Mouse (Mus musculus) kidney, embryonic 16.5 days (tissue): ENCODE data around the gene Lrmda. TPM values are rescaled to one million over a fixed set of nuclear protein-coding genes. Genes with fewer than 3 reads are reported as not detected.
A peak's percentile ranks its signal among the peaks of the same experiment; 100 is the strongest.

Experiments
- ATAC-seq: fragments of 200-750 bp; cut with Nextera tagmentation; 2 replicates; pipeline ENCODE4 v1.8.0; 2017; ENCODE audit warnings: moderate TSS enrichment; ENCODE audit not compliant: low FRiP score, low TSS enrichment
- H3K27ac ChIP-seq: fragments of 300-500 bp; sonication (generic); 2 replicates; pipeline ENCODE4 v1.5.1; 2014; ENCODE audit warnings: low read length
- H3K27me3 ChIP-seq: fragments of 300-500 bp; sonication (generic); 2 replicates; pipeline ENCODE4 v1.6.1; 2014; ENCODE audit warnings: low read length, control low read depth, mixed read lengths; ENCODE audit not compliant: insufficient read depth
- H3K36me3 ChIP-seq: fragments of 300-500 bp; sonication (generic); 2 replicates; pipeline ENCODE4 v1.6.1; 2014; ENCODE audit warnings: low read length, control low read depth, mixed read lengths; ENCODE audit not compliant: insufficient read depth
- H3K4me1 ChIP-seq: fragments of 300-500 bp; sonication (generic); 2 replicates; pipeline ENCODE4 v1.6.1; 2014; ENCODE audit warnings: low read length, control low read depth, mixed read lengths; ENCODE audit not compliant: insufficient read depth
- H3K4me2 ChIP-seq: fragments of 300-500 bp; sonication (generic); replicated peaks from 2 replicates; pipeline ENCODE4 v1.6.1; 2014; ENCODE audit warnings: low read depth, low read length
- H3K4me3 ChIP-seq: fragments of 300-500 bp; sonication (generic); 2 replicates; pipeline ENCODE4 v1.5.1; 2014; ENCODE audit warnings: mild to moderate bottlenecking, low read length
- H3K9ac ChIP-seq: fragments of 300-500 bp; sonication (generic); replicated peaks from 2 replicates; pipeline ENCODE4 v1.6.1; 2014; ENCODE audit warnings: low read length
- H3K9me3 ChIP-seq: fragments of 300-500 bp; sonication (generic); 2 replicates; pipeline ENCODE4 v1.6.1; 2016; ENCODE audit warnings: low read length, control low read depth
- WGBS: fragments of 180-500 bp; shearing (Covaris S2); extraction: QIAGEN DNeasy Blood & Tissue Kit; methylation state at CpG from one replicate; pipeline ENCODE4 v1.1.7; 2014; 5-methylcytosine and 5-hydroxymethylcytosine counted together
- polyA plus RNA-seq: library from polyadenylated mRNA; unstranded; fragments of >200 nt; fragmentation: Nextera tagmentation; extraction: Ambion mirVana; gene quantifications from 2 replicates; pipeline ENCODE4 v1.2.1, GENCODE M21; 2015

Lrmda gene
- polyA plus RNA-seq, 1 experiment from 2014 or later, result 0.76 TPM

GRCm38 (mm10) chr14:22037498-22038131 is 18.1 kb downstream of the Lrmda start:
- H3K9me3 ChIP-seq, result no peaks in the 10 kb centered on the region
- no peaks in the 10 kb centered on the region for H3K36me3 ChIP-seq
- H3K4me2 ChIP-seq, result no peak overlapping the region
- H3K9ac ChIP-seq, result no peak overlapping the region
- 0 out of 2 replicates have a peak, but pooled peaks cover 2% of the 10 kb centered on the region for H3K4me1 ChIP-seq
- no peak overlapping the region for H3K27ac ChIP-seq
- ATAC-seq, result no peak
- no peaks in the 10 kb centered on the region for H3K27me3 ChIP-seq
- WGBS, result 64% methylated on average over 16 of the region's 16 CpGs
- no peak overlapping the region for H3K4me3 ChIP-seq

GRCm38 (mm10) chr14:22042146-22042545 is 22.6 kb downstream of the Lrmda start:
- 71% methylated on average over 6 of the region's 6 CpGs for WGBS
- Histone ChIP-seq H3K27ac (no peak overlapping the region), H3K4me2 (no peak overlapping the region), H3K36me3 (no peaks in the 10 kb centered on the region), H3K4me3 (no peak overlapping the region), H3K9ac (no peak overlapping the region), H3K27me3 (no peaks in the 10 kb centered on the region), H3K4me1 (0 out of 2 replicates have a peak, but pooled peaks cover 2% of the 10 kb centered on the region), H3K9me3 (no peaks in the 10 kb centered on the region)
- no peak for ATAC-seq

- WGBS, result 89% methylated on average over 5 of the region's 5 CpGs
- H3K27ac ChIP-seq, result no peak overlapping the region
- no peaks in the 10 kb centered on the region for H3K27me3 ChIP-seq
- ATAC-seq, result no peak
- no peaks in the 10 kb centered on the region for H3K9me3 ChIP-seq
- no peaks in the 10 kb centered on the region for H3K4me1 ChIP-seq
- H3K4me2 ChIP-seq, result no peak overlapping the region
- no peak overlapping the region for H3K4me3 ChIP-seq
- no peaks in the 10 kb centered on the region for H3K36me3 ChIP-seq
- no peak overlapping the region for H3K9ac ChIP-seq
These were observed 23.9 kb downstream of the Lrmda start for GRCm38 (mm10) chr14:22043420-22043819.

- WGBS, result 86% methylated on average over 10 of the region's 10 CpGs
- ATAC-seq, result no peak
- Histone ChIP-seq H3K27me3 (no peaks in the 10 kb centered on the region), H3K9ac (no peak overlapping the region), H3K36me3 (no peaks in the 10 kb centered on the region), H3K27ac (no peak overlapping the region), H3K4me2 (no peak overlapping the region), H3K4me3 (no peak overlapping the region), H3K4me1 (no peaks in the 10 kb centered on the region), H3K9me3 (no peaks in the 10 kb centered on the region)
These were observed 26.8 kb downstream of the Lrmda start for GRCm38 (mm10) chr14:22046262-22046856.

- Histone ChIP-seq H3K4me3 (no peak overlapping the region), H3K4me2 (no peak overlapping the region), H3K27me3 (no peaks in the 10 kb centered on the region), H3K4me1 (peaks cover 8% of the 10 kb centered on the region; the same call in 1 of the 2 replicates), H3K27ac (no peak overlapping the region), H3K9ac (no peak overlapping the region), H3K9me3 (no peaks in the 10 kb centered on the region), H3K36me3 (no peaks in the 10 kb centered on the region)
- 53% methylated on average over 18 of the region's 18 CpGs for WGBS
- ATAC-seq, result no peak
These were observed 28.8 kb downstream of the Lrmda start for GRCm38 (mm10) chr14:22048068-22048899.

GRCm38 (mm10) chr14:22048900-22049199 is 29.3 kb downstream of the Lrmda start:
- no peaks in the 10 kb centered on the region for H3K27me3 ChIP-seq
- H3K27ac ChIP-seq, result no peak overlapping the region
- H3K9me3 ChIP-seq, result no peaks in the 10 kb centered on the region
- no peaks in the 10 kb centered on the region for H3K36me3 ChIP-seq
- no peak for ATAC-seq
- peaks cover 8% of the 10 kb centered on the region; the same call in 1 of the 2 replicates for H3K4me1 ChIP-seq
- no peak overlapping the region for H3K4me3 ChIP-seq
- 72% methylated on average over 6 of the region's 6 CpGs for WGBS
- H3K9ac ChIP-seq, result no peak overlapping the region
- H3K4me2 ChIP-seq, result no peak overlapping the region

- ATAC-seq, result no peak
- no peak overlapping the region for H3K9ac ChIP-seq
- no peak overlapping the region for H3K4me2 ChIP-seq
- peaks cover 8% of the 10 kb centered on the region; the same call in 1 of the 2 replicates for H3K4me1 ChIP-seq
- no peak overlapping the region for H3K4me3 ChIP-seq
- no peaks in the 10 kb centered on the region for H3K9me3 ChIP-seq
- no peaks in the 10 kb centered on the region for H3K36me3 ChIP-seq
- no peak overlapping the region for H3K27ac ChIP-seq
- H3K27me3 ChIP-seq, result no peaks in the 10 kb centered on the region
- WGBS, result 68% methylated on average over 1 of the region's 1 CpGs
These were observed 29.8 kb downstream of the Lrmda start for GRCm38 (mm10) chr14:22049282-22049681.

GRCm38 (mm10) chr14:22051941-22052664 is 32.6 kb downstream of the Lrmda start:
- Histone ChIP-seq H3K4me2 (no peak overlapping the region), H3K4me1 (peaks cover 26% of the 10 kb centered on the region), H3K9me3 (no peaks in the 10 kb centered on the region), H3K36me3 (no peaks in the 10 kb centered on the region), H3K9ac (no peak overlapping the region), H3K27me3 (no peaks in the 10 kb centered on the region), H3K4me3 (no peak overlapping the region), H3K27ac (no peak overlapping the region)
- WGBS, result 59% methylated on average over 14 of the region's 14 CpGs
- no peak for ATAC-seq

- ATAC-seq, result peak; percentile 66; the same call in 1 of the 2 replicates
- Histone ChIP-seq H3K27ac (no peak overlapping the region), H3K4me3 (no peak overlapping the region), H3K4me1 (peaks cover 28% of the 10 kb centered on the region), H3K9me3 (no peaks in the 10 kb centered on the region), H3K9ac (no peak overlapping the region), H3K4me2 (no peak overlapping the region), H3K36me3 (no peaks in the 10 kb centered on the region), H3K27me3 (no peaks in the 10 kb centered on the region)
- 44% methylated on average over 8 of the region's 8 CpGs for WGBS
These were observed 36.1 kb downstream of the Lrmda start for GRCm38 (mm10) chr14:22055630-22056029.
